Mouse (Mus musculus) hematopoietic stem cell, adult 5-6 weeks (primary cell): ENCODE measurements around the gene Pck2. TPM values are rescaled to one million over a fixed set of nuclear protein-coding genes. Genes with fewer than 3 reads are reported as not detected.

Experiments
- ATAC-seq, 2 experiments: fragments of 125-278 bp in 1 of 2; replicated peaks in 1 of 2; 2 replicates each; pipeline ENCODE4 v1.8.0; 2016 to 2017; ENCODE audit warnings: inconsistent platforms in 2 of 2, mild to moderate bottlenecking in 2 of 2, moderate number of reproducible peaks in 2 of 2, low read depth in 1 of 2, moderate TSS enrichment in 1 of 2; ENCODE audit not compliant: low FRiP score in 2 of 2, poor library complexity in 2 of 2, severe bottlenecking in 2 of 2, insufficient read depth in 1 of 2, low TSS enrichment in 1 of 2
- total RNA-seq: library from RNA; stranded (forward); fragments of 172-1452, 232-1000 nt; gene quantifications from 2 replicates; pipeline ENCODE4 v1.2.3, GENCODE M21; 2017

Pck2 gene
- total RNA-seq, 1 experiment from 2014 or later, result 58.0 TPM

- ATAC-seq, result peak in 1 of 2 experiments; percentile 44; a peak in 2 of 4 replicates
Observed at GRCm38 (mm10) chr14:55520451-55521361, 19.4 kb upstream of the Pck2 start.

GRCm38 (mm10) chr14:55524062-55524461 is 16.0 kb upstream of the Pck2 start:
- no peak for ATAC-seq

- ATAC-seq, result no peak
Observed at GRCm38 (mm10) chr14:55524785-55525184, 15.3 kb upstream of the Pck2 start, which contains the start of gene Nrl. TSS of gene Nrl (minus strand) at chr14:55524981.

- no peak for ATAC-seq
Observed at GRCm38 (mm10) chr14:55526674-55527073, 13.4 kb upstream of the Pck2 start.

GRCm38 (mm10) chr14:55527940-55528339 is 12.1 kb upstream of the Pck2 start:
- no peak for ATAC-seq

- ATAC-seq, result peak; percentile 29 to 33; a peak in 2 of 4 replicates
Observed at GRCm38 (mm10) chr14:55536116-55536745, 3.8 kb upstream of the Pck2 start.

- ATAC-seq, result peak in 1 of 2 experiments; percentile 29; a peak in 1 of 4 replicates
Observed at GRCm38 (mm10) chr14:55540787-55541321, 788 bp downstream of the Pck2 start.

- ATAC-seq, result no peak
Observed at GRCm38 (mm10) chr14:55542268-55542667, 2.2 kb downstream of the Pck2 start.

GRCm38 (mm10) chr14:55544334-55544733 is 4.3 kb downstream of the Pck2 start:
- no peak for ATAC-seq

- no peak for ATAC-seq
Observed at GRCm38 (mm10) chr14:55550191-55550590, 10.1 kb downstream of the Pck2 start.

- ATAC-seq, result no peak
Observed at GRCm38 (mm10) chr14:55551347-55551746, 11.3 kb downstream of the Pck2 start.

- ATAC-seq, result no peak
Observed at GRCm38 (mm10) chr14:55551794-55552193, 11.7 kb downstream of the Pck2 start.

GRCm38 (mm10) chr14:55554635-55555034 is 14.6 kb downstream of the Pck2 start:
- no peak for ATAC-seq

- no peak for ATAC-seq
Observed at GRCm38 (mm10) chr14:55555788-55556187, 15.7 kb downstream of the Pck2 start.

GRCm38 (mm10) chr14:55557003-55557402 is 16.9 kb downstream of the Pck2 start:
- ATAC-seq, result peak; percentile 28 to 40

- no peak for ATAC-seq
Observed at GRCm38 (mm10) chr14:55557587-55557986, 17.5 kb downstream of the Pck2 start.

- no peak for ATAC-seq
Observed at GRCm38 (mm10) chr14:55558740-55559448, 18.8 kb downstream of the Pck2 start.
